Mouse (Mus musculus) liver, embryonic 12.5 days (tissue): ENCODE results near the gene Abtb1. TPM values are rescaled to one million over a fixed set of nuclear protein-coding genes. Genes with fewer than 3 reads are reported as not detected.

ENCODE experiments used
- ATAC-seq: fragments of 200-750 bp; cut with Nextera tagmentation; 2 replicates; pipeline ENCODE4 v1.8.0; 2017; ENCODE audit warnings: moderate number of reproducible peaks, mild to moderate bottlenecking, moderate library complexity
- H3K27ac ChIP-seq: fragments of 300-500 bp; sonication (generic); 2 replicates; pipeline ENCODE4 v1.5.1; 2016; ENCODE audit warnings: mild to moderate bottlenecking
- H3K27me3 ChIP-seq: fragments of 300-500 bp; sonication (generic); replicated peaks from 2 replicates; pipeline ENCODE4 v1.6.1; 2016; ENCODE audit warnings: mild to moderate bottlenecking, moderate library complexity
- H3K36me3 ChIP-seq: fragments of 300-500 bp; sonication (generic); 2 replicates; pipeline ENCODE4 v1.6.1; 2016; ENCODE audit warnings: mild to moderate bottlenecking, moderate library complexity
- H3K4me1 ChIP-seq: fragments of 300-500 bp; sonication (generic); 2 replicates; pipeline ENCODE4 v1.6.1; 2016
- H3K4me2 ChIP-seq: fragments of 300-500 bp; sonication (generic); 2 replicates; pipeline ENCODE4 v1.6.1; 2016; ENCODE audit warnings: mild to moderate bottlenecking, moderate library complexity
- H3K4me3 ChIP-seq: fragments of 300-500 bp; sonication (generic); 2 replicates; pipeline ENCODE4 v1.5.1; 2016; ENCODE audit warnings: mild to moderate bottlenecking, moderate library complexity
- H3K9ac ChIP-seq: fragments of 300-500 bp; sonication (generic); 2 replicates; pipeline ENCODE4 v1.6.1; 2016; ENCODE audit warnings: mild to moderate bottlenecking, moderate library complexity
- H3K9me3 ChIP-seq: fragments of 300-500 bp; sonication (generic); replicated peaks from 2 replicates; pipeline ENCODE4 v1.6.1; 2016; ENCODE audit warnings: mild to moderate bottlenecking, moderate library complexity
- WGBS: fragments of 180-500 bp; shearing (Covaris S2); methylation state at CpG from one replicate; pipeline ENCODE4 v1.1.7; 2016; ENCODE audit not compliant: insufficient replicate concordance; 5-methylcytosine and 5-hydroxymethylcytosine counted together
- polyA plus RNA-seq: library from polyadenylated mRNA; unstranded; fragments of >200 nt; fragmentation: Nextera tagmentation; extraction: Ambion mirVana; gene quantifications from 2 replicates; pipeline ENCODE4 v1.2.1, GENCODE M21; 2016

The Abtb1 gene
- 37.6 and 40.0 TPM in 2 replicates for polyA plus RNA-seq

- H3K9ac ChIP-seq = peak within 1 kb of the TSS; percentile 87
- H3K36me3 ChIP-seq = peaks cover 33% of the 10 kb centered on the region
Observed at GRCm38 (mm10) chr6:88841781-88842689, at the start of gene Abtb1. TSS of gene Abtb1 (minus strand) at chr6:88841984.

DNA sequence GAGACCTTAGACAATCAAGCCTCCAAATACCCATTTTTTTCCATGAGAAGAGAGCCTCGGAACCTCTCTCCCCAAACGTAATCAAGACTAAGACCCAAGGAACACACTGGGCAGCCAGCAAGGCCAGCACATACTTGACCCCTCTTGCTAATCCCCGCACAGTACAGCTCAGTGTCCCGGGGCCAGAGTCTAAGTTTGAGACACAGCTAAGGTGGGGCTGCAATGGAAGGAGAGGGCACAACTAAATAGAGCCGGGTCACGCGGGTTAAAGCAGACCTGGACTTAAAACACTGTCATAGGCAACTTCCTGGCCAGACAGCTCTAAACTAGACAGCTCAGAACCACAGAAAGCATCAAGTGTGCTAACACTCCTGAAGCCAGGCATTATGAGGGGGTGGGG is 49.0 kb upstream of the Abtb1 start:
- H3K4me1 ChIP-seq = peaks cover 26% of the 10 kb centered on the region

More at GRCm38 (mm10) chr6:88841781-88842689, at the start of gene Abtb1:
- Histone ChIP-seq H3K4me3 (peak within 1 kb of the TSS; percentile 79), H3K9me3 (no peaks in the 10 kb centered on the region), H3K4me1 (peaks cover 37% of the 10 kb centered on the region), H3K27me3 (peaks cover 17% of the 10 kb centered on the region; the same call in 1 of the 2 replicates), H3K4me2 (peak within 1 kb of the TSS; percentile 99), H3K27ac (peak within 1 kb of the TSS; percentile 92)
- ATAC-seq = peak; percentile 90
- under 1% methylated on average over 72 of the region's 72 CpGs for WGBS

GRCm38 (mm10) chr6:88889410-88890042 is 47.7 kb upstream of the Abtb1 start:
- peaks cover 14% of the 10 kb centered on the region for H3K4me1 ChIP-seq
- no peaks in the 10 kb centered on the region for H3K27me3 ChIP-seq
- no peaks in the 10 kb centered on the region for H3K9me3 ChIP-seq
- peaks cover 100% of the 10 kb centered on the region for H3K36me3 ChIP-seq
- no peak overlapping the region for H3K4me3 ChIP-seq
- H3K27ac ChIP-seq = no peak overlapping the region
- H3K4me2 ChIP-seq = no peak overlapping the region
- ATAC-seq = peak; percentile 14; the same call in 1 of the 2 replicates
- WGBS = 87% methylated on average over 13 of the region's 13 CpGs
- no peak overlapping the region for H3K9ac ChIP-seq

More for the DNA sequence above, 49.0 kb upstream of the Abtb1 start:
- Histone ChIP-seq H3K4me2 (no peak overlapping the region), H3K4me3 (no peak overlapping the region), H3K27ac (no peak overlapping the region), H3K27me3 (no peaks in the 10 kb centered on the region), H3K36me3 (peaks cover 100% of the 10 kb centered on the region), H3K9ac (no peak overlapping the region), H3K9me3 (no peaks in the 10 kb centered on the region)
- WGBS = 90% methylated on average over 7 of the region's 7 CpGs
- no peak for ATAC-seq

- WGBS = 87% methylated on average over 2 of the region's 2 CpGs
- no peak for ATAC-seq
- H3K4me2 ChIP-seq = no peak overlapping the region
- no peak overlapping the region for H3K9ac ChIP-seq
- H3K36me3 ChIP-seq = peaks cover 100% of the 10 kb centered on the region
- H3K9me3 ChIP-seq = no peaks in the 10 kb centered on the region
- no peak overlapping the region for H3K4me3 ChIP-seq
- no peak overlapping the region for H3K27ac ChIP-seq
- H3K27me3 ChIP-seq = no peaks in the 10 kb centered on the region
- peaks cover 10% of the 10 kb centered on the region for H3K4me1 ChIP-seq
Observed at GRCm38 (mm10) chr6:88886417-88886967, 44.7 kb upstream of the Abtb1 start.

- no peak for ATAC-seq
- Histone ChIP-seq H3K9ac (no peak overlapping the region), H3K27me3 (no peaks in the 10 kb centered on the region), H3K4me3 (no peak overlapping the region), H3K9me3 (no peaks in the 10 kb centered on the region), H3K27ac (no peak overlapping the region), H3K36me3 (peaks cover 100% of the 10 kb centered on the region), H3K4me1 (peaks cover 10% of the 10 kb centered on the region), H3K4me2 (no peak overlapping the region)
- 88% methylated on average over 12 of the region's 12 CpGs for WGBS
Observed at GRCm38 (mm10) chr6:88885644-88886416, 44.0 kb upstream of the Abtb1 start.

GRCm38 (mm10) chr6:88884690-88885089 is 42.9 kb upstream of the Abtb1 start:
- 91% methylated on average over 17 of the region's 17 CpGs for WGBS
- Histone ChIP-seq H3K27ac (no peak overlapping the region), H3K4me2 (no peak overlapping the region), H3K27me3 (no peaks in the 10 kb centered on the region), H3K4me1 (peaks cover 5% of the 10 kb centered on the region), H3K9ac (no peak overlapping the region), H3K36me3 (peaks cover 99% of the 10 kb centered on the region), H3K9me3 (no peaks in the 10 kb centered on the region), H3K4me3 (no peak overlapping the region)
- no peak for ATAC-seq

- Histone ChIP-seq H3K27me3 (no peaks in the 10 kb centered on the region), H3K4me2 (no peak overlapping the region), H3K4me1 (peaks cover 5% of the 10 kb centered on the region; the same call in 1 of the 2 replicates), H3K27ac (0 out of 2 replicates have a peak overlapping the region, but pooled peaks have one; percentile 6), H3K9me3 (no peaks in the 10 kb centered on the region), H3K9ac (no peak overlapping the region), H3K4me3 (no peak overlapping the region), H3K36me3 (peaks cover 94% of the 10 kb centered on the region)
- no peak for ATAC-seq
- 87% methylated on average over 10 of the region's 10 CpGs for WGBS
Observed at GRCm38 (mm10) chr6:88884195-88884594, 42.4 kb upstream of the Abtb1 start.

DNA sequence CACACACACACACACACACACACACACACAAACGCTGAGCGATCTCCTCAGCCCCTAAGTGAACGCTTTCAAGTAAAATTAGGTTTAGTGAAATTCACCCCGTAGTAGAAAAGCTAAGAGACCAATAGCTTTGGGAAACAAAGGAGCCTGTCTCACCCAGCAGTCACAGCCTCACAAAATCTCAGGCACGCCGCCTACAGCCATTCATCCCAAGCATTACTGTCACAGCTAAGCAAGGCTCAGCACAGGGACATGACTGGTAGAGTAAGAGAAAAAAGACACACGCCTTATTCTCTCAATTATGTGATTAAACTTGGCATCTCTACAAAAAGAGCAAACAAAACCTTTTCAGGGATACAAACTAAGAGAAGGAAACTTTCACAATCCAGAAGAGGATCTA is 39.5 kb upstream of the Abtb1 start:
- H3K4me2 ChIP-seq = no peak overlapping the region
- H3K27me3 ChIP-seq = peaks cover 11% of the 10 kb centered on the region
- peaks cover 66% of the 10 kb centered on the region for H3K36me3 ChIP-seq
- no peak overlapping the region for H3K9ac ChIP-seq
- no peak overlapping the region for H3K27ac ChIP-seq
- no peak overlapping the region for H3K4me3 ChIP-seq
- H3K4me1 ChIP-seq = no peaks in the 10 kb centered on the region
- H3K9me3 ChIP-seq = no peaks in the 10 kb centered on the region
- no peak for ATAC-seq
- WGBS = 89% methylated on average over 7 of the region's 7 CpGs

DNA sequence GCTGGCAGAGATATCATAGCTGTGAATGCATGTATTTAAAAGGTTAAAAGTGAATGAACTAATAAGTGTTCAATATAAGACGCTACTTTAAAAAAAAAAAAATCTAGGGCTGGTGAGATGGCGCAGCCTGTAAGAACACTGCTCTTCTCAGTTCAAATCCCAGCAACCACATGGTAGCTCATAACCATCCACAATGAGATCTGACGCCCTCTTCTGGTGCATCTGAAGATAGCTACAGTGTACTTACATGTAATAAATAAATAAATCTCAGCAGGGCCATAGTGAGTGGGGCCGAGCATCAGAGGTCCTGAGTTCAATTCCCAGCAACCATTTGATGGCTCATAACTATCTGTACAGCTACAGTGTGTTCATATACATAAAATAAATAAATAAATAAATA is 37.7 kb upstream of the Abtb1 start:
- ATAC-seq = no peak

DNA sequence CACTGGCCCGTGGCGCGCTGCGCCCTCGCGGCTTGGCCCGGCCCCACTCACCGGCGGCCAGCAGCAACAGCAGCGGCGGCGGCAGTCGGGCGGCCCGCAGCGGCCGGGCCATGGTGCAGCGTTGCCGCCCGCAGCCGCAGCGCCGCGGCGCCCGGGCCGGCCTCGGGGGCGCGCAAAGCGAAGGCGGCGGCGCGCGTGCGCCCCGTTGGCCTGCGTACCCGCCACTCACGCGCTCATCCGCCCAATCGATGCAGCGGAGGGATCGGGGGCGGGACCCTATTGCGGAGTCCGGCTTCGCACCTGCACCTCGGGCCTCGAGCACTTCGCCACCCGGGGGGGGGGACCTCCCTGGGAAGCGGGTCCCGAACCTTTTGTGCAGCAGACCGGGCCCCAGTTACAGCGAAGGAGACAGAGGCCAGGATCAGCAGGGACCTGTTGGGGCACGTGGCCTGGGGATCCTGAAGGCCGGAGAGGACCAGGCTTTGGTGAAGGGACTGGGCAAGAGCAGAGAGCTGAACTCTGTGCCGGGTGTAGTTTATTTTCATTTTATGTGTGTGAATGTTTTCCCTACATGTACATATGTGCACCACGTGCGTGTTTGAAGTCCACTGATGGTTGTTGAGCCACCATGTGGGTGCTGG is 33.2 kb upstream of the Abtb1 start, which contains the start of gene Podxl2:
TSS of gene Podxl2 (minus strand) at position 177 of the 641 bp plus-strand sequence.
- Histone ChIP-seq H3K4me1 (peaks cover 8% of the 10 kb centered on the region), H3K9me3 (no peaks in the 10 kb centered on the region), H3K27ac (no peak within 1 kb of the TSS), H3K4me2 (peak within 1 kb of the TSS; percentile 71), H3K36me3 (peaks cover 2% of the 10 kb centered on the region; the same call in 1 of the 2 replicates), H3K27me3 (peaks cover 75% of the 10 kb centered on the region), H3K4me3 (peak within 1 kb of the TSS; percentile 60), H3K9ac (peak within 1 kb of the TSS; percentile 31; the same call in 1 of the 2 replicates)
- 6% methylated on average over 58 of the region's 63 CpGs for WGBS
- no peak for ATAC-seq

More for the DNA sequence above, 37.7 kb upstream of the Abtb1 start:
- H3K4me2 ChIP-seq = no peak overlapping the region
- H3K4me1 ChIP-seq = peaks cover 6% of the 10 kb centered on the region
- peaks cover 47% of the 10 kb centered on the region for H3K36me3 ChIP-seq
- peaks cover 30% of the 10 kb centered on the region for H3K27me3 ChIP-seq
- H3K9me3 ChIP-seq = no peaks in the 10 kb centered on the region
- H3K4me3 ChIP-seq = no peak overlapping the region
- WGBS = 60% methylated on average over 4 of the region's 4 CpGs
- H3K27ac ChIP-seq = no peak overlapping the region
- no peak overlapping the region for H3K9ac ChIP-seq
